Comparison of ENCODE assay signal across 13 mouse cellular contexts in genomic region chr7:79255752-79256151, GRCm38 (mm10). TPM values are rescaled to one million over a fixed set of nuclear protein-coding genes. Genes with fewer than 3 reads are reported as not detected.
DNase-seq lines count a peak whose midpoint lies in the region; ATAC-seq and TF ChIP-seq lines count a peak whose summit lies in the region.
"Had no signal": no experiment of that assay in that cellular context is flagged by ENCODE, and none has a peak within 500 bp of the region (broad histone marks: within the 10 kb centered on the region; RNA-seq: fewer than 3 reads in every experiment).

No protein-coding gene starts in this region.

- 87% methylated on average over 10 of the region's 10 CpGs for WGBS in hindbrain, postnatal 0 days
- WGBS in hindbrain, embryonic 10.5 days, result 83% methylated on average over 10 of the region's 10 CpGs
- 82% methylated on average over 10 of the region's 10 CpGs for WGBS in lung, embryonic 14.5 days

- no peak for DNase-seq in hindbrain, postnatal 0 days (ENCODE audit: low spot score)
- DNase-seq in hindbrain, embryonic 10.5 days (ENCODE audit: low spot score), result no peak
- DNase-seq in lung, embryonic 14.5 days, result no peak
- no peak for DNase-seq in lung, postnatal 36 days
- peak; percentile 37 for DNase-seq in NIH3T3 (ENCODE audit: low read depth)
- no peak for DNase-seq in T-cell, adult 2 months (ENCODE audit: low spot score)
- no peak for DNase-seq in cerebellum, postnatal 10 days
- DNase-seq: cerebellum, adult 18-20 months; forebrain, postnatal 0 days; kidney, adult 9 months had no signal

- ATAC-seq in hindbrain, postnatal 0 days, result no peak
- no peak for ATAC-seq in lung, embryonic 14.5 days (ENCODE audit: insufficient read depth)
- ATAC-seq: forebrain, postnatal 0 days; hindbrain, embryonic 16.5 days; midbrain, embryonic 13.5 days had no signal

- TF ChIP-seq POLR2A in myocyte (IDR thresholded peaks at IDR 0.05; ENCODE audit: insufficient read length, low read depth), result no peak

- H3K36me3 ChIP-seq in hindbrain, postnatal 0 days (ENCODE audit: insufficient read depth, low read length), result no peaks in the 10 kb centered on the region
- H3K36me3 ChIP-seq in hindbrain, embryonic 10.5 days, result no peaks in the 10 kb centered on the region
- no peaks in the 10 kb centered on the region for H3K36me3 ChIP-seq in lung, embryonic 14.5 days (ENCODE audit: insufficient read depth)
- H3K36me3 ChIP-seq in myocyte (ENCODE audit: control insufficient read depth, insufficient read depth), result no peaks in the 10 kb centered on the region
- H3K36me3 ChIP-seq: midbrain, embryonic 13.5 days had no signal

- no peaks in the 10 kb centered on the region for H3K27me3 ChIP-seq in hindbrain, postnatal 0 days (ENCODE audit: insufficient read depth, low read length)
- H3K27me3 ChIP-seq in hindbrain, embryonic 10.5 days (ENCODE audit: insufficient read depth, poor library complexity, severe bottlenecking), result no peaks in the 10 kb centered on the region
- H3K27me3 ChIP-seq in lung, embryonic 14.5 days (ENCODE audit: insufficient read depth, low read length), result no peaks in the 10 kb centered on the region
- no peaks in the 10 kb centered on the region for H3K27me3 ChIP-seq in myocyte (ENCODE audit: control insufficient read depth, insufficient read depth, insufficient read length)
- H3K27me3 ChIP-seq: midbrain, embryonic 13.5 days had no signal

- H3K9ac ChIP-seq in hindbrain, postnatal 0 days (replicated peaks; ENCODE audit: low read length), result no peak overlapping the region
- no peak overlapping the region for H3K9ac ChIP-seq in lung, embryonic 14.5 days
- H3K9ac ChIP-seq: forebrain, postnatal 0 days; midbrain, embryonic 13.5 days had no signal

- no peaks in the 10 kb centered on the region for H3K9me3 ChIP-seq in hindbrain, postnatal 0 days (ENCODE audit: low read length)
- no peaks in the 10 kb centered on the region for H3K9me3 ChIP-seq in hindbrain, embryonic 10.5 days
- H3K9me3 ChIP-seq in lung, embryonic 14.5 days (ENCODE audit: low read depth, low read length), result no peaks in the 10 kb centered on the region
- H3K9me3 ChIP-seq: midbrain, embryonic 13.5 days had no signal

- no peak overlapping the region for H3ac ChIP-seq in myocyte (ENCODE audit: control insufficient read depth, insufficient read length)

- no peaks in the 10 kb centered on the region for H3K4me1 ChIP-seq in hindbrain, postnatal 0 days (ENCODE audit: insufficient read depth, low read length)
- no peaks in the 10 kb centered on the region for H3K4me1 ChIP-seq in hindbrain, embryonic 10.5 days (replicated peaks)
- H3K4me1 ChIP-seq in lung, embryonic 14.5 days (ENCODE audit: insufficient read depth), result no peaks in the 10 kb centered on the region
- H3K4me1 ChIP-seq: midbrain, embryonic 13.5 days had no signal

- 0 out of 2 replicates have a peak, but pooled peaks have one; percentile 12 for TF ChIP-seq CTCF in hindbrain, postnatal 0 days (IDR thresholded peaks at IDR 0.05; ENCODE audit: low read depth)
- peak; percentile 33 for TF ChIP-seq CTCF in lung, embryonic 14.5 days (IDR thresholded peaks at IDR 0.05; ENCODE audit: low read depth)

- H3K4me3 ChIP-seq in hindbrain, postnatal 0 days (ENCODE audit: low read length), result no peak overlapping the region
- H3K4me3 ChIP-seq in hindbrain, embryonic 10.5 days, result no peak overlapping the region
- no peak overlapping the region for H3K4me3 ChIP-seq in lung, embryonic 14.5 days (ENCODE audit: low read depth, low read length)
- no peak overlapping the region for H3K4me3 ChIP-seq in myocyte
- H3K4me3 ChIP-seq: midbrain, embryonic 13.5 days had no signal

- no peaks in the 10 kb centered on the region for H3K79me2 ChIP-seq in myocyte (ENCODE audit: control insufficient read depth, insufficient read depth)

- no peak overlapping the region for H3K27ac ChIP-seq in hindbrain, postnatal 0 days
- no peak overlapping the region for H3K27ac ChIP-seq in hindbrain, embryonic 10.5 days
- H3K27ac ChIP-seq in lung, embryonic 14.5 days (ENCODE audit: low read depth), result no peak overlapping the region
- H3K27ac ChIP-seq: midbrain, embryonic 13.5 days had no signal

- H3K4me2 ChIP-seq in hindbrain, postnatal 0 days (ENCODE audit: low read depth, low read length), result no peak overlapping the region
- H3K4me2 ChIP-seq in lung, embryonic 14.5 days, result no peak overlapping the region
- H3K4me2 ChIP-seq in myocyte (ENCODE audit: low read depth), result peak overlapping the region; percentile 60
- H3K4me2 ChIP-seq: midbrain, embryonic 13.5 days had no signal

TF ChIP-seq in myocyte, 11 proteins besides CTCF, POLR2A, EP300 and RAD21:
- no peak for TF ChIP-seq MYOG (IDR thresholded peaks at IDR 0.05; ENCODE audit: control insufficient read depth in 1 of 3, insufficient read depth in 1 of 3, insufficient read length in 2 of 3, low read depth in 2 of 3)
- TF ChIP-seq REST (IDR thresholded peaks at IDR 0.05; ENCODE audit: insufficient read depth, insufficient read length), result no peak
- TF ChIP-seq SRF (IDR thresholded peaks at IDR 0.05; ENCODE audit: control insufficient read depth, insufficient read length, low read depth), result no peak
- no peak for TF ChIP-seq USF1 (IDR thresholded peaks at IDR 0.05; ENCODE audit: low read depth)
- TF ChIP-seq POLR2AphosphoS2 (IDR thresholded peaks at IDR 0.05; ENCODE audit: insufficient read length, low read depth), result no peak
- no peak for TF ChIP-seq TCF12 (IDR thresholded peaks at IDR 0.05; ENCODE audit: insufficient read depth, poor library complexity, severe bottlenecking)

RNA-seq across cellular contexts. Expression of gene Abhd2, which starts 17.2 kb away (rescaled TPM):
- 92.3 and 100 TPM in 2 replicates for total RNA-seq in hindbrain, postnatal 0 days (2014; rRNA removed)
- polyA plus RNA-seq in hindbrain, postnatal 0 days (2015; fragmentation: Nextera tagmentation; extraction: Ambion mirVana), result 23.7 and 23.9 TPM in 2 replicates
- 8.0 and 10.1 TPM in 2 replicates for polyA plus RNA-seq in hindbrain, embryonic 10.5 days (2016; fragmentation: Nextera tagmentation; extraction: Ambion mirVana)
- 21.5 TPM in 2 replicates for polyA plus RNA-seq in lung, embryonic 14.5 days (2014; fragmentation: Nextera tagmentation; extraction: Ambion mirVana)
- polyA plus RNA-seq in myocyte (2012; fragmentation: generic; extraction: Trizol), result 16.9 TPM
